ENCODE assay signal across 18 mouse cellular contexts in genomic region chr9:63674613-63675012, GRCm38 (mm10).
DNase-seq lines count a peak whose midpoint lies in the region; ATAC-seq and TF ChIP-seq lines count a peak whose summit lies in the region.
"Had no signal": no experiment of that assay in that cellular context is flagged by ENCODE, and none has a peak within 500 bp of the region (broad histone marks: within the 10 kb centered on the region; RNA-seq: fewer than 3 reads in every experiment).

No protein-coding gene starts in this region.

- TF ChIP-seq EP300 in stomach, postnatal 0 days (optimal IDR thresholded peaks at IDR 0.05): no peak

- H3K4me2 ChIP-seq in stomach, postnatal 0 days (replicated peaks; ENCODE audit: low read depth): no peak overlapping the region
- H3K4me2 ChIP-seq: embryonic facial prominence, embryonic 15.5 days; forebrain, embryonic 13.5 days; hindbrain, embryonic 15.5 days; kidney, embryonic 15.5 days; limb, embryonic 13.5 days; lung, embryonic 15.5 days; midbrain, embryonic 11.5 days had no signal

- no peak for TF ChIP-seq CTCF in liver, adult 2 months (IDR thresholded peaks at IDR 0.05; ENCODE audit: low read depth, low read length)
- no peak for TF ChIP-seq CTCF in stomach, postnatal 0 days (IDR thresholded peaks at IDR 0.05; ENCODE audit: low read depth)

- peak; percentile 49 for DNase-seq in adrenal gland, postnatal 14 days
- no peak for DNase-seq in adrenal gland, postnatal 10 days
- peak; percentile 20 for DNase-seq in liver, adult 2 months (ENCODE audit: extremely low read depth, low read depth, low spot score)
- no peak for DNase-seq in liver
- DNase-seq in stomach, postnatal 0 days (ENCODE audit: low spot score): peak; percentile 45
- no peak for DNase-seq in neural tube, embryonic 10.5 days (ENCODE audit: extremely low spot score, low spot score)
- no peak for DNase-seq in cerebellum, adult 9-11 months
- DNase-seq: cerebellum, adult 11 months had no signal

- peak; percentile 83 for ATAC-seq in stomach, postnatal 0 days (ENCODE audit: low FRiP score, low TSS enrichment)
- ATAC-seq: forebrain, embryonic 13.5 days had no signal

- H3K9ac ChIP-seq in liver, adult 2 months (ENCODE audit: low read depth, low read length): no peak overlapping the region
- H3K9ac ChIP-seq in stomach, postnatal 0 days (ENCODE audit: low read length): no peak overlapping the region
- H3K9ac ChIP-seq: embryonic facial prominence, embryonic 15.5 days; forebrain, embryonic 13.5 days; hindbrain, embryonic 15.5 days; kidney, embryonic 15.5 days; limb, embryonic 13.5 days; lung, embryonic 15.5 days had no signal

- H3K4me1 ChIP-seq in liver, adult 2 months (ENCODE audit: control insufficient read depth, insufficient read depth, low read length): peaks cover 5% of the 10 kb centered on the region
- peaks cover 22% of the 10 kb centered on the region for H3K4me1 ChIP-seq in brown adipose tissue, adult 24 weeks (ENCODE audit: control insufficient read depth, insufficient read depth, insufficient read length, low read length)
- peaks cover 6% of the 10 kb centered on the region; the same call in 1 of the 2 replicates for H3K4me1 ChIP-seq in stomach, postnatal 0 days (replicated peaks; ENCODE audit: control insufficient read depth, insufficient read depth)

- H3K27ac ChIP-seq in liver, adult 2 months (replicated peaks; ENCODE audit: insufficient read depth, low read depth, low read length): no peak overlapping the region
- peak overlapping the region; percentile 26; the same call in 1 of the 2 replicates for H3K27ac ChIP-seq in brown adipose tissue, adult 24 weeks (replicated peaks; ENCODE audit: low read depth, low read length)
- H3K27ac ChIP-seq in stomach, postnatal 0 days (replicated peaks): peak overlapping the region; percentile 31; the same call in 1 of the 2 replicates
- H3K27ac ChIP-seq: embryonic facial prominence, embryonic 15.5 days; forebrain, embryonic 13.5 days; hindbrain, embryonic 15.5 days; kidney, embryonic 15.5 days; layer of hippocampus, adult 2 months; left cerebral cortex, adult 2 months; limb, embryonic 13.5 days; lung, embryonic 15.5 days had no signal

- no peaks in the 10 kb centered on the region for H3K36me3 ChIP-seq in liver, adult 2 months (ENCODE audit: control insufficient read depth, insufficient read depth, low read length)
- H3K36me3 ChIP-seq in stomach, postnatal 0 days (ENCODE audit: control insufficient read depth, insufficient read depth, low read length): no peaks in the 10 kb centered on the region
- H3K36me3 ChIP-seq: hindbrain, embryonic 15.5 days; lung, embryonic 15.5 days had no signal

- H3K4me3 ChIP-seq in liver, adult 2 months (ENCODE audit: insufficient read depth, low read depth, low read length): no peak overlapping the region
- H3K4me3 ChIP-seq in brown adipose tissue, adult 24 weeks (ENCODE audit: insufficient read depth, low read depth, low read length): no peak overlapping the region
- H3K4me3 ChIP-seq in stomach, postnatal 0 days (ENCODE audit: low read depth, low read length): no peak overlapping the region
- H3K4me3 ChIP-seq: embryonic facial prominence, embryonic 15.5 days; forebrain, embryonic 13.5 days; hindbrain, embryonic 15.5 days; kidney, embryonic 15.5 days; layer of hippocampus, adult 2 months; left cerebral cortex, adult 2 months; limb, embryonic 13.5 days; lung, embryonic 15.5 days had no signal

- 70% methylated on average over 10 of the region's 10 CpGs for WGBS in liver, adult 2 months
- WGBS in stomach, postnatal 0 days: 60% methylated on average over 10 of the region's 10 CpGs

- TF ChIP-seq POLR2A in liver, adult 2 months (IDR thresholded peaks at IDR 0.05; ENCODE audit: extremely low read depth, insufficient read depth, low read length): no peak

- H3K27me3 ChIP-seq in liver, adult 2 months (ENCODE audit: control insufficient read depth, insufficient read depth, low read length): no peaks in the 10 kb centered on the region
- H3K27me3 ChIP-seq in stomach, postnatal 0 days (ENCODE audit: control insufficient read depth, insufficient read depth, low read length): no peaks in the 10 kb centered on the region
- H3K27me3 ChIP-seq: embryonic facial prominence, embryonic 15.5 days; forebrain, embryonic 13.5 days; hindbrain, embryonic 15.5 days; kidney, embryonic 15.5 days; limb, embryonic 13.5 days; lung, embryonic 15.5 days had no signal

- H3K9me3 ChIP-seq in stomach, postnatal 0 days (ENCODE audit: control insufficient read depth, low read length): no peaks in the 10 kb centered on the region
- H3K9me3 ChIP-seq: embryonic facial prominence, embryonic 15.5 days; forebrain, embryonic 13.5 days; hindbrain, embryonic 15.5 days; kidney, embryonic 15.5 days; limb, embryonic 13.5 days; lung, embryonic 15.5 days had no signal

- peaks cover 5% of the 10 kb centered on the region; the same call in 1 of the 2 replicates for H3K79me2 ChIP-seq in liver, adult 2 months (ENCODE audit: control insufficient read depth, insufficient read depth, low read length)

Comparison
In these comparisons a context has a peak if more than half of its experiments do, and no peak if none do; other contexts are left out.
1. DNase-seq: peak in adrenal gland, postnatal 14 days (single experiment), liver, adult 2 months (single experiment) and stomach, postnatal 0 days (single experiment); none in adrenal gland, postnatal 10 days (single experiment), liver (single experiment), neural tube, embryonic 10.5 days (single experiment) and cerebellum, adult 9-11 months (single experiment).